Mouse (Mus musculus) c-Kit-positive CD71-positive TER-119-negative erythroid progenitor cells, embryonic 14.5 days (primary cell): ENCODE data around the gene Pou1f1.

ENCODE experiments used
- DNase-seq: peaks from one replicate; pipeline ENCODE4 v3.0.0-alpha.2; 2013; ENCODE audit warnings: low read depth

The Pou1f1 gene

GRCm38 (mm10) chr16:65520211-65520610, at the start of gene Pou1f1:
TSS of gene Pou1f1 (plus strand) at chr16:65520511.
- DNase-seq = no peak

DNA sequence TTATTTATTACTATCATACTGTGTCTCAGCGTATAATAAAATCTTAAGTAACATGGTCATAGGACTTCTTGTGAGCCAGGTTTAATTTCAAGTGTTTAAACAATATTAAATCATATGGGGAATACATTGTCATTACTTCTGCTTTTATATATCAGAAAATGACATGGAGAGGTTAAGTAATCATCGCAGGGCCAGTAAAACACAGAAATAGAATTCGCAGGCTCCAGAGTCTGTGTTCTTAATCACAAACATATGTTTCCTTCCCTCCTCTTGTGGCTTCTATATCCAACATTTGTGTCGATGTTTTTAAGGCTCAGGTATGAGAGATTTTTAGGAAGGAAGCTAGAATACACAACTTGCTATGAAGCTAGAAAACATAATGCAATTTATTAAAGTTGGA, 49.7 kb upstream of the Pou1f1 start:
- no peak for DNase-seq

- DNase-seq = no peak
Measured at GRCm38 (mm10) chr16:65472472-65473001, 47.8 kb upstream of the Pou1f1 start.

GRCm38 (mm10) chr16:65485726-65486125, 34.6 kb upstream of the Pou1f1 start:
- no peak for DNase-seq

GRCm38 (mm10) chr16:65496030-65496429, 24.3 kb upstream of the Pou1f1 start:
- no peak for DNase-seq

DNA sequence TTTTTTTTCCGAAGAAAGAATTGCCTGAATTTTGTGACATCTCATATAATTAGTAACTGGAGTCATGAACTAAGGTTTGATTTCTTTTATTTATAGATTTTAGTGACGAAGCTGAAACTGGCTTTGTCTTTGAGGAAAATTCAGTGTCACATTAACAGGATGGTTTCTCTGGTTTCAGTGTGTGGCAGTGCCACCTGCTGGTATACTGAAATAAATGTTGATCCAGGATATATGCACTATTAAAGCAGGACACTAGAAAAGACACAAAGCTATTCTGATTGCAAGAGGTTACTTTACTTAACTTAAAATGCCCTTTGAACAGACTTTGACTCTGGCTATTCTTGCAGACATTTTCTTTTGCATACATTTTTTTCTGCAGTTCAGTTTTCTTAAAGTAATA, 23.3 kb upstream of the Pou1f1 start:
- DNase-seq = no peak

DNA sequence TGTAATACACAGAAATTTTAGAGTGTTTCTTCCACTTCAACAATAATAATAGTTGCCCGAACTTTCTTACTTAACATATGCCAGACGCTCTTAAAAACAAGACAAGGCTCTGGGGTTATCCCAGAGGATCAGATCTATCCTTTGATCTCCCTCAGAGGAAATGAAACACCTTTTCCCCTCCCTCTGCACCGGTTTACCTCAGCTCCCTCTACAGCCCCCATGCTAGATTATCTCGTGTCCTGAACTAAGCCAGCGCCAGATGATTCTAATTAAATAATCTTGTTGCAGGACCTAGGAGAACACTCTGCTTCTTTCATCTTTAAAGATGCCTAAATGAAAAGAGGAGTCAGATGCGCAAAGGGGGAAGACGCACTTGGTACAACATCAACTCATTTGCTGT, 6.1 kb upstream of the Pou1f1 start:
- DNase-seq = no peak

DNA sequence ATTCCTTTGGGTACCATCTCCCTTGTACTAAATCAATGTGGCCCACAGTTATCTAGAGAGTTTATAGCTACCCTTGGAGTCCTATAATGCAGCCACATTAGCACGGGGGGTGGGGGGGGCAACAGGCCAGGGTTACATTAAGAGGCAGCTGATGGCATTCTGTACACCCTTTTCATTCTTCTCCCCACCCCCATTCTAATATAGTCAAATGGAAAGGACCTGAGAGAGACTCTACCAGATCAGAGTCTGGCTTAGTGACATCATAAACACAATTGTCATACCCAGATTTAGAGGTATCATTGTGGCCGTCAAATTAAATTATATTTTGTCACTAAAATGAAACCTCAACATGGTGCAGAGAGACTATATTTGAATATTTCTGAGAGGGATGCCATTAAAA, 5.7 kb downstream of the Pou1f1 start:
- no peak for DNase-seq

GRCm38 (mm10) chr16:65526695-65527094, 6.4 kb downstream of the Pou1f1 start:
- no peak for DNase-seq

GRCm38 (mm10) chr16:65529589-65529988, 9.3 kb downstream of the Pou1f1 start:
- DNase-seq = no peak

DNA sequence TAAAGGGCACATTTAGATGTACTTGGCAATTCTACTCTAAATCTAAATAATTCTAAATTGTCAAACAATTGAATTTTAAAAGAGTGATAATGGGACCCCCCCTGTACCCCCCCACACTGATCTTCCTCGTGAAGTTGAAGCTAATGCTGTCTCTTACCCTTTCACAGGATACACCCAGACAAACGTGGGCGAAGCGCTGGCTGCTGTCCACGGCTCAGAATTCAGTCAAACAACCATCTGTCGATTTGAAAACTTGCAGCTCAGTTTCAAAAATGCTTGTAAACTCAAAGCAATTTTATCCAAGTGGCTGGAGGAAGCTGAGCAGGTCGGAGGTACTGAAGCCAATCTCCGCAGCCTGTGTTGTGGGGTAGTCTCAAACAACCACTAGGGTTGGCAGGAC, 11.4 kb downstream of the Pou1f1 start:
- DNase-seq = no peak

GRCm38 (mm10) chr16:65533315-65533999, 13.1 kb downstream of the Pou1f1 start:
- DNase-seq = peak; percentile 14

DNA sequence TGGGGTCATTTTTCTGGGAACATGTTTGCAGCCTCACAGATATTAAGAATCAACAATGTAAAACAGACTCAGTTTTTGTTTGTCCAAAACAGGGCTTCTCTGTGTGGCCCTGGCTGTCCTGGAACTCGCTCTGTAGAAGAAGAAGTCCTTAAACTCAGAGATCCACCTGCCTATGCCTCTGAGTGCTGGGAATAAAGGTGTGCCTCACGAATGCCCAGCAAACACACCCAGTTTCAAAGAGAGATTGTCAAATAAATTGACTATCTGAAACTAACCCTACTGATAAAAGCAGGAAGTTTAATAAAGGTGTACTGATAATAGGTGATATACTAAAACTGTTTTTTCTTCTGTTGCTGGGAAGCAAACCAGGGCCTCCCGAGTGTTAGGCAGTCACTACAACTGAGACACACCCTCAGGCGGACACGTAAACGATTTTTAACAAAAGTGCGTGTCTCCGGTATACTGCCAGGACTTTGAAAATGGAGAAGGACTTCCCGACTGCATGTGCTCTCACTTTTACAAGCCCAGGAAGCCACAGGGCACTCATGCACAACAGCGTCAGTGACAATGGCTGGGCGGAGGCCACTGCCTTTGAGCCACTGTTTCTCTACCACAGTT, 23.5 kb downstream of the Pou1f1 start:
- no peak for DNase-seq

DNA sequence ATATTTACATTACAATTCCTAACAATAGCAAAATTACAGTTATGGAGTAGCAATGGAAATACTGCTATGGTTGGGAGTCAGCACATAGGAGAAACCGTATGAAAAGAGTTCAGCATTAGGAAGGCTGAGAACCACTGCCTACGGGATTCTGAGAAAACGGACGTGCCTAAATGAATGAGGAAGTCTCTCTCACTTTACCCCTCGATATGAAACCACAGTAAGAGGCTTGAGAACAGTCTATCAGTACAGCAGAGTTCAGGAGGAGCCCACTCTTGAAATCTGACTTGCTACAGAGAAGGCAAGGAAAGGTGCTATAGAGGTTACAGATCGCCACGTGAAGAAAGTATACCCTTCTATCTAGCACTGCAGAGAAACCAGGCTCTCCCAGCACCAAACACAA, 28.6 kb downstream of the Pou1f1 start:
- no peak for DNase-seq

DNA sequence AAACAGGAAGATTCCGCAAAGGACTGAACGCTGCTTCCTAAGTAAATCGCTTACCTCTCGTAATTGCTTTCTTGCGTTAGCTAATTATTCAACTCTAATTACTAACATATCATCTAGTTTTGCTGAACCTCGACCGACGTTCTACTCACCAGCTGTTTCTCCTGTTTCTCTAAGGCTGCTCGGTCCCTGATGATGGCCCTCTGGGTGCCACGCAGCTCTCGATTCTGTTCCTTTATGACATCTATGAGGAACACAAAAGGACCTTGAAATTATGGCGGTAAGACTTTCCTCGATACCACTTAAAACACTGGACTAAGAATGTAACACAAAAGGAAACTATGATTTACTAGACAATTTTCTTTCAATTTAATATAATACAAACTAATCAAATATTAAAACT, 30.5 kb downstream of the Pou1f1 start:
- DNase-seq = no peak

DNA sequence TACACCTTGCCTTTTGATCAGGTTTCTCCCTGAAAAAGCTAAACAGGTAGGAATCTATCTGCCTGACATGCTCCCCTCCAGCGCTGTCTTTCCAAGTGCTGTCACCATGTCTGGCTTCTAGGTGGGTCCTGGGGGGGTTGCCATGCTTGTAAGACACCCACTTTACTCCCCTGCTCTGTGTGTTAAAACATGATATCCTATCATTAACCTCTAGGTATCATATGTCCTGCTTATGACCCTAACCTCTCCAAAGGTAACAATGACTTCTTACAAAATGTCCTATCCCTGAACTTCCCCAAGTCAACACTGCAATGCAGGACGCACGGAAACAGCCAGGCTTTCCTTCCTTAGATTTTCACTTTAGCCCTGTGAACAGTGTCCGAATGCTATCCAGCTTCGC, 34.0 kb downstream of the Pou1f1 start:
- DNase-seq = no peak

- no peak for DNase-seq
Measured at GRCm38 (mm10) chr16:65557369-65557768, 37.1 kb downstream of the Pou1f1 start.

DNA sequence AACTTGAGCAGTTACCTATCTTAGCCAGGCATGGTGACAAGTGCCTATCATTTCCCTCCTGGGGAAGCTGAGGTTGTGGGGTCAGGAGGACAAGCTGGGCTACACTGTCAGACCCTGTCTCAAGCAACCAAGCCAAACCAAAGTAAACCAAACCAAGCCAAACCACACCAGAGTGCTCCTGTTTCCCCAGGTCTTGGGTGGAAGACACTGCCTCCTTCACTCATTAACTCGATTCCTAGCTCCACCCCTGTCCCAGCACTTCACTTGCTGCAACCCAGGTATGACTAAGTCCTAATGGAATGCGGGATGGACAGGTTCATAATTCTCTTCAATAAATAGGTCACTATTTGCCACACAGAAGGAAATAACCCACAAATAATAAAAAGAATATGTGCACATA, 39.3 kb downstream of the Pou1f1 start:
- no peak for DNase-seq

DNA sequence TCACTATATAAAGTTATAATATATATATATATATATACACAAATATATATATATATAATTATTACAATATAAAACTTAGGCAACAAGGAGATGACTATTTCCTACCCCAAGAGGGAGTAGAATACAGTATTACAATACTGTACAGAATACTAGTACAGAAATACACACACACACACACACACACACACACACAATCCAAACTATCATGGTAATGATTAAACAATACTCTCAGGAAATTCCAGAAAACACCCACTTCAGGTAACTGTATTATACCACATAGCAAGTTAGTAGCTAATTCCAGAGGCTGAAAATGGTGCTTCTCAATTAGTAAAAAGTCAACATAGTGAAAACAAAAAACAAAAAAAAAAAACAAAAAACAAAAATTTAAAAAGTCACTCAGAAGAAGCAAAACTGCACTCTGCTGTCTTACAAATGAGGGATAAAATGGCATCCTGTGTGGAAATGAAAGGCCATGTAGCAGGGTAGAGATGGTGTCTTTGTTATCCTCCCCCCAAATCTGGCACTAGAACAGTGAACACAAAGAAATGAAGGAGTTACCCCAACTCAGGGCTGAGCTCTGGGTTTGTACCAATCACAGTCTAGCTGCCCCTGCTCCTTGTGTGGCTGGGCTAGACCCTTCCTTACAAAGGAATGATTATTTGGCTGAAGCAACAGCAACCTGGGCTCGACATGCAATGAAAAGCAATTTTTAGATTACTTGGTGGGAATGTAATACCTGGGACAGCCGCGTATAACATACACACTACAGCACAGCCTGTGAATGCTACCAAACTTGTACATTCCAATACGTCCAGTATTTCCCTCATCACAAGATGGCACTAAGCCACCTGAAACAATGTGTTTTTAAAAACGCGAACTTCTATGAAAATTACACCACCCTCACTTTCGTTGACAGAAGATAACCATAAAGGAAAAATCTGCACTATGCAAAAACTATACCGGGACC, 41.0 kb downstream of the Pou1f1 start:
- no peak for DNase-seq

- peak; percentile 71 for DNase-seq
Measured at GRCm38 (mm10) chr16:65561963-65562863, 41.9 kb downstream of the Pou1f1 start, which contains the start of gene Chmp2b. TSS of gene Chmp2b (minus strand) at chr16:65562726.

GRCm38 (mm10) chr16:65562864-65563206, 42.5 kb downstream of the Pou1f1 start:
- no peak for DNase-seq

DNA sequence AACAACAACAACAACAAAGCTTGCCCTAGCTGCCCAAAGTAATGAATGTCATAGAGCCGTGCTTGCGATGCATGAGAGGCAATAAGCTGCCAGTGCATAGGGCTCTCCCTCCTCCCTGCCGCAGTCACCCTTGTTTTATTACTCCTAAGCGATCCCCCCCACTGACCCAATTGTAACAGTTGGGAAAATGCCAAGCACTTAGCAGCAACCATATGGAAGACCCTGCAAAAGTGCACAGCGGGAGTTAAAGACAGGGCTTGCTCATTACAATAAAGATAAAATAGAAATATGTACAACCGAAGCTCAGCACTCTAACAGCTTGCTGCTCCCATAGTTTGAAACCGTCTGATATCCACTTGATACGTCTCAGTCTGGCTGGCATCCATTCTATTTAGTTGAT, 44.0 kb downstream of the Pou1f1 start:
- no peak for DNase-seq
